Mouse (Mus musculus): Measurements from ENCODE around the gene 4930432M17Rik. TPM values are rescaled to one million over a fixed set of nuclear protein-coding genes. Genes with fewer than 3 reads are reported as not detected.

4930432M17Rik gene
- total RNA-seq, 4 experiments from 2014 or later: not detected

DNA sequence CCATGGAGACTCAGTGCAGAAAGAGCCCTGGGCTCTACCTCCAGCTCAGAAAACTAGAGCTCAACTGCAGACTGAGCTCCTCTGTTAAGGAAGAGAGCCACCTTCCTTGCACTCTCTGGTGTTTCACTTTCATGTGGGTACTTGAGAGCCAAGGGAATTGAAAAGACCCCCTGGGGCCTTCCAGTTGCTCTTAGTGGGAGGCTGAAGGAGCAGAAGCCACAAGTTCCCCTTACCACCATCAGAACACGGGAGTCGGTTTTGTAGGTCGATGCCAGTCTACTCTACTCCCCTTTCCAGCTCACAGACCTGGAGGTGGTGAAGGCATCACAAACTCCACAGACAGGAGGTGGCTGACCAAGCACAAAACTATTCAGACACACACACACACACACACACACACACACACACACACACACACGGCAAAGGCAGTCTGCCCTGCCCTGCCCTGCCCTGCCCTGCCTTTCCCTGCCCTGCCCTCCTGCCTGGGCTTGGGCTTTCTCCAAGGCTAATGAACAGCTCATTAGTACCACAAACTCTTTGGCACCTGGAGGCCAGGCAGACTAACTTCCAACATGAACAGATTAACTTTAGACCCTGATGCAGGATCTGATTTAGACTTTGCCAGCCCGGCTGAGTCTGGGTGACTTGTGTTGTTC is 1.7 kb downstream of the 4930432M17Rik start:
- DNase-seq (ENCODE audit: low spot score): no peak

DNA sequence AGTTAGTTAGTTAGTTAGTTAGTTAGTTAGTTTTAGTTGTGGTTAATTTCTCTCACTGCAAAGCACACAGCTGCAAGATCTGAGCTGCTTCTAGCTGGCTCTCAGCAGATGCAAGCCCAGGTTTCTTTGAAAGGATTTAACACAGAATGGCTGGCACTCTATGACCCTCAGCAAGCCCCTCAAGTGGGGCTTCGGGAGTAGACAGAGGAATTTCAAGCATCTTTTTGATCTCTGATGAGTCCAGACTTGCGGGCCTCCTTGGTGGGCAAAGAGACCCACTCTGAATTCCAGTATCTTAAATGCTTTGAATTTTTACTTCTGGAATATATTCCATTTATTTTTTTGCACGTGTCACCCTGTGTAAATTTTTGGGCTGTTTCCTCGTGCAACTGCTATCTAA is 8.4 kb downstream of the 4930432M17Rik start:
- no peak for DNase-seq (ENCODE audit: low spot score)

DNA sequence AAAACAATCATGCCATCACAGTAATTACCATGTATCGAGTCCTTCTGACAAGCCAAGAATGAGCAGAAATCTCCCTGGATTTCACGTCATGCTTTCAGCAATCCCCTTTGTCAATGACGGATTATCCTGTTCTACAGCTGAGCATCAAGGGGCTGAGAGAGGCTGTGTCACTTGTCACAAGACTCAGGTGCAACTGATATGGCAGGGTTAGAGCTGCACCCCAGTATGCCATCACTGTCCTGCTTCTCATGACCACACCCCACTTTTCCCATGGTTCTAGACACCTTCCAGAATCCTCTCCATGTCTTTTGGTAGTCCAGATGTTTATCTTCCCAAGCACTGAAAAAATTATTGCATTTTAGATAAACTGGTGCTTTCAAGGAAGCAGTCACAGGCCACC is 8.9 kb downstream of the 4930432M17Rik start:
- no peak for DNase-seq (ENCODE audit: low spot score)

DNA sequence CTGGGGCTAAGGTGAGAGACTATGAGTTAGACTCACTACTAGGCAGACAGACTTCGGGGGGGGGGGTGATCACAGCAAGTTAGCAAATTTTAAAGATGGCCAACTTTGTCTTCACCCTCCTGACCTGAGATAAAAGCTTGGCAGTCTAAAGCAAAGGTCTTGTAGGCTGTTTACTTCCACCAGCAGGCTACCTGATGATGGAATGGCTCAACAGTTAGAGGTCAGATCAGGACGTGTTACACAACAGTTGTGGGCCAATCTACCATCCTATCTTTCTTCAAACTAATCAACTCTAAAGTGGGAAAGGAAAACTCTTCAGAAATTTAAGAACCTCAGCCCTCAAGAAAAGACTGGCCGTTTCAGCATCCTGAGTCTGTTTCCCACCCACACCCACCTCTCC is 9.6 kb downstream of the 4930432M17Rik start:
- no peak for DNase-seq (ENCODE audit: low spot score)

DNA sequence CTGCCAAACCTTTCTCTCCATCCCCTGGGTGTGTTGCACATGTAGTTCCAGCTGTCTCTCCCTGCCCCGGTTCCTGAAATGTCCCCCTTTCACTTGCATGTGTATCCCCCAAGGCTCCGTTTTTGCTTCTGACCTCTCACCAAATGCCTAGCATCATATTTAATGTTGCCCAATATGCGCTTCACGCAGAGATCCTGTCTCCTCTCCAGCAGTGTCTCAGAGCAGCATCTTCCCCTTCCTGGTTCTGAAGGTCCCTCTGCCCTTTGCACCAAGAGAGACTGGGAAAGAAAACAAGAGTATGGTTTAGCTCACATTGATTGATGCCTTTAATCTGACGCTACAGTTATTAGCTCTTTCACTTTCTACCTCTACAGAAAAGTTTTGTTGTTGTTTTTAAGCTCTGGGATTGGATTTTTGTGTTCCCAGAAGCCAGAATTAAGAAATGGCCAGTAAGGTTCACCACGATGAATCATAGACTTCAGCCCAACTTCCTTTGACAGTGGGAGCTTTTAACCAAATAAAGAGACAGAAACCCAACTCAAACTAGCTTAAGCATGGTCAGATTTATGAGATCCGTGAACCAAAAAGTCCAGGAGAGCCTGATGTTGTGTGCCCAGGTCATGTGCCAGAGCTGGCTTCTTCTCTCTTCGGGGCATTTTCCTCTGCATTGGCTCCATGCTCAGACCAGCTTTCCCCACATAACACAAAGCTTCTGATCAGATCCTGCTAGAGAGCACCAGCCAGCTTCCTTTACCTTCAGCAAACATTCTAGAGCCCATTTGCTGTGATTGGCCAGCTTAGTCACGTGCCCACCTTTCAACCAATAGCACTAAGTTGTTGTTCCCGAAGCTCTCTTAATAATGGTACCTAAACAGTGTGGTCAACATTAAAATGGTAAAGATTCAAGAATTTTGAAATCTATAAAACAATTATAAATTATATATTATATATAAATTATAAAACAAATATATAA is 12.2 kb downstream of the 4930432M17Rik start:
- no peak for DNase-seq (ENCODE audit: low spot score)

DNA sequence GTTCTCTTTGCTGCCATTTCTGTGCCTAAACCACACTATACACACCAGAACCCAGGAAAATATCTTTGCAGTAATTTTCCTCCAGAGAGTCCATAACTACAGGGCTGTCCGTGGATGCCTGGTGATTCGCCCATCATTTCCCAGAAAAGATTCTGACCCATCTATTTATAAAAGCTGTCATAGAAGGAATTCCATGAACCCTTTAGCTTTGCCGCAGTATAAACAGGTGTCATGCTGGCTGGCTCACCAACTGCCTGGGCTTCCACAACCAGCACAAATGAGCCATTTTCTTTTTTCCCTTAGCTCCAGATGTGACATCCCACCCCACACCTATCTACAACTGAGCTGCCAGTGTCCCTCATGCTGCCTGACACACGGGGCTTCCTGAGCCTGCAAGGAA is 14.0 kb downstream of the 4930432M17Rik start:
- no peak for DNase-seq (ENCODE audit: low spot score)

DNA sequence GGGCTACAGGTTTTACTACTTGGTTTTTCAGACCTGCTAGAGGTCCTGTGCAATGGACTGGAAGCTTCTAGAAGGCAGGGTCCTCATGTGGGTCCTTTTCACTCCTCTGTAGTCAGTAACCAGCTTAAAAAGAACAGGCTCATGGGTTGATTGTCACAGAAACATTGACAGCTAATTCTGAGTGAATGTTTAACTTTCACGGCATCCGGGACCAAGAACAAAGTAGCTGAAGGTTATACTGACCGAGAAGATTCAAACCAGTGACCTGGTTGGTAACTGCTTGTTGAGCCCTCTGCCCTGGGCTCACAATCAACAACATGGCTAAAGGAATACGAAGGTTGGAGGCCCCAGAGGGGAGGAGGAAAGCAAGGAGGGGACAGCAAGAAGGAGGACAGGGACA is 14.4 kb downstream of the 4930432M17Rik start:
- DNase-seq (ENCODE audit: low spot score): no peak

DNA sequence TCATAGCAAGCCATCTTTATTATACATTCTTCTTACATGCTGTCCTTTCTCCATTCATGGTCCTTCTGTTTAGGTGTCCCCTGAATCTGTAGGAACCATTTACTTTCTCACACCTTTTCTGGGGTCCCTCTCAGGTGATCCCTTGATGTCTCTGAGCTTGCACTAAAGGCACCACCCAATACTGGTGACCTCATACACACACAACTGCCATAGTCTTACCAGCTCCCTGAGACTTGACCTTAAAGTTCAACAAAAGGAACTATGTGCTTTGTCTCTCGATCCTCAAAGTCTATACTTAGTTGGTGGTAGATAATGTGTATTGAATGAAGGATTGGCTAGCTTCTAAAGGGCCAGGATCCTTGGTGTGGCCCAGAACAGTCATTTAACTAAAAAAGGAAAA is 15.4 kb downstream of the 4930432M17Rik start:
- no peak for DNase-seq (ENCODE audit: low spot score)

DNA sequence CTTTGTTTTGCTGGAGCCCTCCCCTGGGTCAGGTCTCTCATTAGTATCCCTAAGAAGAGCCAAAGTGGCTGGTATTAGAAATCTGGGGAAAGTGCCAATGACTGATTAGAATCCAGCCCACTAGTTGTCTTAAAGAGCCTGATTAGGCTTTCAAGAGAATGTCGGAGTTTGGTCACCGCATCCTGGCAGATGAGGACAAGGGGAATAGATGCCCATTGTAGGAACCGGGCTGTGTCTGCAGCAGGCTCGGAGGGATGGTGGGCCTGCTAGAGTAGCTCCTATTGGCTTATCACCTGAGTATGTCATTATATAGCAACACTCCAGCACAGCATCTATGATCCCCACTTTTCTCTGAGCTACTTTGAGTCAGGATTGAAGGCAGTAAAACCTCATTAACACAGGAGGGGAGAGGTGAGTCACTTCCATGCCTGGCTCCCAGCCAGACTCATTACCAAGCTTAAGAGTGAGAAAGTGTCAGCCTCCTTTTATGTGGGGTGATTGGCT is 15.9 kb downstream of the 4930432M17Rik start:
- DNase-seq (ENCODE audit: low spot score): no peak

DNA sequence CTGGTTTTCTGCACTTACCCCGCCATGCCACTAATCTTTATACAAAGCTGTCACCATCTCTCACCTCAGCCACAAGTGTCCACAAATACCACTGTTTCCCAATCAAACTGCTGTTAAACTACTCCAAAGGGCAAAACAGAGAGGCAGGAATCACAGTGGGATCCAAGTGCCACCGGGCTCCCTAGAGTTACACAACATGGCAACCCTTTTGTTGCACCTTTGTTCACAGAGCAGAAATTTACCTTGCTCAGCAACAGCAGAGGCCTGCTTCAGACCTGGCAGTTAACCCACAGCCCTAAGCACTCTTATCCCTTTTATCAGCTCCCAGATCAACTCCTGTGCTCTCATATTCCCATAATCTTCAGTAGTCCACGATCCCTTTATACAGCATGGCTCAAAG is 17.2 kb downstream of the 4930432M17Rik start:
- no peak for DNase-seq (ENCODE audit: low spot score)

DNA sequence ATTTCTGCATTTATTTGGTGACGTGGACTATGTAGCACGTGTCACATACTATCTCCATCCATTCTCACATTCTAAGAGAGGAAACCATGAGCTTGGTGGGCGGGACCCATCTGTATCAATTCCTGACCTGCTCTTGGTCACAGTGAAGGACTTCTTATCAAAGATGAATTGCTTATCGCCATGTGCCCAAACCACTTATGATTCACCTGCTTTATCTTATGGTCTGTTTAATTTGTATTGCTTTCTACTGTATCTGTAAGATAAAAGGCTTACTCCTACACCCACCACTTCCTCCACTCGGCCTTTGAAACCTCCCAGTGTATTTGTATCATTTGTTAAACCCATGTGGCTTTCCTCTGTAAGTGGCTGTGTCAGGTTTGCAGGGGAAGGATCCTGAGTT is 18.5 kb downstream of the 4930432M17Rik start:
- DNase-seq (ENCODE audit: low spot score): no peak

DNA sequence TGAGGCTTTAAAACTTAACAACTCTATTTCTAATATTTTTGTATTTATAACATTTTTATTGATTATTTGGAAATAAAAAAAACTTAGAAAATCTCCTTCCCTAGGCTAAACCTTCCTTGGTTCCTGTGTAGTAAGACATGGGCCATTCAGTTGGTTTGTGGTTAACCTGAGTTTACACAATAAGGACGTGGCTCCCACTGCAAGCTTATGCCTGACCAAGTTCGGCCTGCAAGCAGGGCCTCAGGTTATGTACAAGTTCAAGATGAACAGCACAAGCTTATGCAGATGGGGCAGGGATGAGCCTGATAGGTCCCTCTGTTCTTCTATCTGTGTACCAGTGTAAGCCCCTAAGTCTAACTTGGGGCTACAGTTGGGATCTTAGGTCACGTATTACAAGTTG is 19.1 kb downstream of the 4930432M17Rik start:
- DNase-seq (ENCODE audit: low spot score): no peak

DNA sequence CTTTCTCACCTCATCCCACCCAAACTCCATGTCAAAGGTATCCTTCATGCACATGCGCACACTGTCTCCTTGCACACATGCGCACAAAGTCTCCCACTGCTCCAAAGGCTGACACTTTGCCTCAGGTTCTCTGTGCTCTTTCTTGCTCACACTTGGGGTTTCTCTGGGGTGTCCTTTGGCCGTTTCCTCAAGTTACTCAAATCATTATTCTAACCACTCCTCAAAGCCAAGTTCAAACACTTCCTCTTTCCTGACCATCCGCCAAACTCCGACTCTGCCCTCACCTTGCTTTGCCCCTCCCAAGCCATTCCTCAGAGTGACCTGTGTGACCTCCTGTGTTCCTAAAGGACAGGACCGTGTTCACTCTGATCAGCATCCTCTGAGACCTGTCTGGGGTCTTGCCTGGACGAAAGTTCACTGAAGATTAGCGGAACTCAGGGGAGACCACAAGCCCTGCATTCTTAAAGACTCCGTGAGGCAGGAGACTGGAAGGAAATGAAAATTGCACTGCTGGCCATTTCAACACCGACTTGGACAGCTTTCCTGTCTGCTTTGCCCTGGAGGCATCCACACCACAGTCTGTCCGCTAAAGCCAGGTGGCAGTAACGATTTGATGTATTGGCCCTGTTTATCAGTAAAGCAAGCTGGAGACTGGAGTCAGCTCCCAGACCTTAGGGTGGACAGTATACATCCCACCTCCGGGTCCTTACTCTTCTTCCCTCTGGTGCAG is 22.6 kb downstream of the 4930432M17Rik start:
- DNase-seq (ENCODE audit: low spot score): no peak

DNA sequence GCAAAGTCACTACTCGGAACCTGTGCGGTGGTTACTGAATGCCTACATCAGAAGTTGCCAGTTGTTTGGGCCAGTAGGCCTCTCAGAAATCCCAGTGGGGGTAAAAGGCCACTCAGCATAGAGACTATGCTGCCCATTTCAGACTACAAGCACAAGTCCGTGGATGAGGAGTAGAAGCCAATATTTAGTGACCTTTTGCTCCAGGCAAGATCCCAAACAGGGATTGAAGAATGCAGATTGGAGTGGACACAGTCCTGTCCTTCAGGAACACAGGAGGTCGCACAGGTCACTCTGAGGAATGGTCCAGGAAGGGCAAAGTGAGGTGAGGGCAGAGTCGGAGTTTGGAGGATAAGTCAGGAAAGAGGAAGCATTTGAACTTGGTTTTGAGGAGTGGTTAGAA is 23.2 kb downstream of the 4930432M17Rik start:
- DNase-seq (ENCODE audit: low spot score): no peak

DNA sequence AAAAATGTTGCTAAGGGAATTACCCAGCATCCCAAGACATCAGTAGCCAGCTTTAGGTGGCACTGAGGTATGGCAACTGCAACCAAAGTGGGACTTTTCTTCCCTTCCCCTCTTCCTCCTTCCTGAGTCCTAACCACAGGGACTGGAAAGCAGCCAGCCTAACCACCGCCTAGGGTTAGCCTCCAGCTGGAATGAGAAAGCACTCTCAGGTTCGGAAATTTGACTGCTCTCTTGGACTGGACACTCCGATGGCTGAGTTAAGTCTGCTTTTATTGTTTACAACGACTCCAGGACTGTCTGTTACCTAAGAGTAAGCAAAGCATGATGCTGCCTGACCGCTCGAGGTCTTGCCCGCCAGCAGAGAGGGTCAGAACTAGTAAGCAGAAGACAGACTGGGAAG is 26.6 kb downstream of the 4930432M17Rik start:
- DNase-seq (ENCODE audit: low spot score): no peak

DNA sequence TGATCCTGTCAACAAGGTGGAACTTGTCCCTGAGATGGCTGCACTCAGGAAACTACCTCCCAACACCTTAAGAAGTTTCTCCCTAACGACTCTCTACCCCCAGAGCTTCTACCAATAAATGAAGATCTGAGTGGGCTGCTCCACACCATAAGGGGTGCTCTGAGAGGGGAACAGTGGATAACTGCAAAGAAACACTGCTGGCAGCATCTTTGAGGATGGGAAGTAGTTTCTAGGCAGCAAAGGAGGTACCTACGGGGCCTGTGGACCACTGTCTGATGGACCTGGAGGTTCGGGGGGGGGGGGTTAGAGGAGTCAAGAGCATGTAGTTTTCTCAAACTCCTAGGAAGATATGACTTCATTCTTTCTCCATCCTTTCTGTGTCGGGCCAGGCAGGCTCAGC is 28.8 kb downstream of the 4930432M17Rik start:
- DNase-seq (ENCODE audit: low spot score): no peak

DNA sequence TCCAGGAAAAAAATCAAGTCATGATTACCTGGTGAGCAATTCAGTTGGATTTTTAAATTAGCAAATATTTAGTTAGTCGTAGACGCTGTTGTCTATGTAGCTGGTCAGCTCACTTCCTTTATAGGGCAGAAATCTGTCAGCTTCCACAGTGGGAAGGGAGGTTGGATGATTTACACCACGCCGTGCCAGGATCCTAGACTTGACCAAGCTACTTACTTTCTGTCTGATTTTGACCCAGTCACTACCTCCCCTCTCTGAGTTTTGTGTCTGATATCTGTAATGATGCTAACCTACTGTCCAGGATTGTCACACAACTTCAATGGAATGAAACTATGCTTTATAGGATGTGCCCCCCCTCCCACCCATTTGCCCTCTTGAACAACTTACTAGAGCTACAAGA is 29.3 kb downstream of the 4930432M17Rik start:
- no peak for DNase-seq (ENCODE audit: low spot score)

DNA sequence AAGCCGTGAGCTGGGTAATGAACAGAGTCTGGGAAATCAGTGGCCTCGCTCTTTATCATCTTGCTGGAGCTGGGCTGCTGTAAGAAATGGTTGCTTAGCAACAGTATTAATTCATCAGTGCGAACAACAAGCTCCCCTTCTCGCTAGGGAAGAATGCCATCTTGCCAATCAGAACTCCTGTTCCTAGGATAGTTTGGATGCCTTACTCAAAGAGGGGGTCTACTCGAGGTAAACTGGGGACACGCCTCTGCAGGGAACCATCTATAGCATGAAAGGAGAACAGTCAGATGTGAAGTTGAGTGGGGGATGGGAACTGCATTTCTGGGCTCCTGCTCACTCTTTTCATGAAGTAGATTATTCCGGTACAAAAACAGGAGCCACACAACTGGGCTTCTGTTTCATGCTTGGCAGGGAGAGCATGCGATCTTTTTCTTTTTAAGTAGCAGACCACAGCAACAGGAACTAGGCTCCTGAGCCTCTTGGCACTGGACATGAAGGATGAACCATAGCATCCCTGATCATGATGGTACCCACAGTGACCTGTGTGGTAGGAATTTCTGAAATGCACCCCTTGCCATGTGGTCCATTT is 29.9 kb downstream of the 4930432M17Rik start:
- DNase-seq (ENCODE audit: low spot score): no peak

DNA sequence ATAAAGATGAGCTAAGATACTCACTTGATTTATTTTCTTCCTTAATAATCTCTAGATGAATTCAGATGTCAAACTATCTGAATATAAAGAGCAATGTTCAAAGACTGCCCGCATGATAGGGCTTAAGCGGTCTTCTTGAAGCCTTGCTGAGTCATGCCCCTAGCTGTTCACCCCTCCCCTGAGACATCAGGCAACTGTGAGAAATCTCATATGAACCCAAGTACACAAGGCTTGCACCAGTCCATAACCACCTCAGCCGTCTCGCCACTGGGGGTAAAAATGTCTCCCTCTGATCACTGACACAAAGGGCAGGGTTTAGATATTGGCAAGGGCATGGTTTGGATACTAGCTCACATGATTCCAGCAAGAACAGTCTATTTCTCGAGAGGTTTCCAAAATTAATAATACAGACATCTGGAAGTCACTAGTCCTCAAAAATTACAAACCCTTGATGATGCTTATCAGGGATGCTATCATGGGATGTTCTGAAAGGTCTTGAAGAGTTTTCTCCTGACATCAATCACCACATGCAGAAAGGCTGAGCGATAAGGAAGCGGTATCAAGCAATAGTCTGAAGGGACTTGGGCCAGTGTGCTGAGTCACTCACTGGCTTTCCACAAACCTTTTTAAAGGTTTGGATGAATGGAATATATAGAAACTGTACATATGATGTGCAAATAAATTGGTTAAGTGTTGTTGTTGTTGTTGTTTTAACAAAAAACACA is 32.8 kb downstream of the 4930432M17Rik start:
- no peak for DNase-seq (ENCODE audit: low spot score)

DNA sequence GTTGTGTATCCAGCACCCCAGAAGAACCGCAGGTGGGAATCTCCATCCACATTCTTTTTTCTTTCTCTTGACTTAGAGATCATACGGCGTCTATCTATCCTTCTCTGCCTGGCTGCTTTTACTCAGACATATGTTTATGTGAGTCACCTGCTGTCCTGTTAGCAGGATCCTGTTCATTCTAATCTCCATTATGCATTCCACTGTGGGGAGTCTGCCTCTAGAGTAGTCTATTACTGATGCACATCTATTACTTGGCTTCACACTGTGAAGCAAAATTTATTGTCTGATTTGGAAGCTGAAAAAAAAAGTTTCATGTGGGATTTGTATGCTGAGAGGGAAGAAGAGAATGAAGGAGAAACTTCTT is 33.3 kb downstream of the 4930432M17Rik start:
- DNase-seq (ENCODE audit: low spot score): no peak

DNA sequence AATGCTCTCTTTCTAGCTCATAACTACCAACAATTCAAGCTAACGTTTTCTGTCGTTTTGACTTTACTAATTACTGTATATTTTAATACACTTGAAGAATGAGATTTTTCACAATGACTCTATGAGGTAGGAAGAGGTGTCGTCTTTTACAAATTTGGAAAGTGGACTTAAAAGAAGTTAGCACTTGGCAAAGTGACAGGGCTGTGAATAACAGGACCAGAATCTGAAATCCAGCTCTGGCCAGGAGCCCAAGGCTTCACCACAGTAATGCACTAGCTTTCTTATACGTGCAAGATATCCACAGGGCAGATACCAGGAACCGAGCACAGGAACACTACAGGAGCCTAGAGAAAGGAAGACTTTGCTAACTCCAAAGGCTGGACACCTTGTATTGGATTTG is 35.5 kb downstream of the 4930432M17Rik start:
- no peak for DNase-seq (ENCODE audit: low spot score)

Measured in heart, adult 8-10 months (tissue).